29 mouse cellular contexts compared by ENCODE assay signal in genomic region chr1:99299139-99299538, GRCm38 (mm10).
DNase-seq lines count a peak whose midpoint lies in the region; ATAC-seq and TF ChIP-seq lines count a peak whose summit lies in the region.
"Had no signal": no experiment of that assay in that cellular context is flagged by ENCODE, and none has a peak within 500 bp of the region (broad histone marks: within the 10 kb centered on the region; RNA-seq: fewer than 3 reads in every experiment).

No protein-coding gene starts in this region.

- WGBS in hindbrain, embryonic 11.5 days, result 67% methylated on average over 2 of the region's 2 CpGs
- 72% methylated on average over 2 of the region's 2 CpGs for WGBS in hindbrain, postnatal 0 days
- WGBS in hindbrain, embryonic 14.5 days, result 58% methylated on average over 2 of the region's 2 CpGs
- WGBS in hindbrain, embryonic 16.5 days, result 75% methylated on average over 2 of the region's 2 CpGs
- whole genome bisulfite sequencing in midbrain, embryonic 12.5 days, result 74% methylated on average over 2 of the region's 2 CpGs
- WGBS in midbrain, embryonic 15.5 days, result 75% methylated on average over 2 of the region's 2 CpGs
- WGBS in neural tube, embryonic 12.5 days, result 79% methylated on average over 2 of the region's 2 CpGs
- WGBS in neural tube, embryonic 15.5 days, result 69% methylated on average over 2 of the region's 2 CpGs

- peak; percentile 67 for ATAC-seq in hindbrain, embryonic 11.5 days (ENCODE audit: low FRiP score)
- no peak for ATAC-seq in hindbrain, postnatal 0 days
- peak; percentile 37; the same call in 1 of the 2 replicates for ATAC-seq in hindbrain, embryonic 14.5 days (ENCODE audit: low FRiP score)
- ATAC-seq in hindbrain, embryonic 16.5 days, result no peak
- ATAC-seq in midbrain, embryonic 12.5 days (ENCODE audit: low FRiP score, low read depth), result peak; percentile 60; the same call in 1 of the 2 replicates
- no peak for ATAC-seq in midbrain, embryonic 15.5 days (replicated peaks)
- ATAC-seq in neural tube, embryonic 12.5 days (ENCODE audit: low FRiP score, low read depth), result peak; percentile 41; the same call in 1 of the 2 replicates
- no peak for ATAC-seq in neural tube, embryonic 15.5 days (ENCODE audit: low FRiP score)
- ATAC-seq: activated CD4-positive, CD25-positive, alpha-beta regulatory T cell, adult 4 months; CD4-positive, CD25-positive, alpha-beta regulatory T cell, adult 4 months; forebrain, embryonic 13.5 days; forebrain, embryonic 15.5 days; Patski had no signal

- H3K9me3 ChIP-seq in hindbrain, embryonic 11.5 days (ENCODE audit: control insufficient read depth, low read length), result no peaks in the 10 kb centered on the region
- H3K9me3 ChIP-seq in hindbrain, postnatal 0 days (ENCODE audit: low read length), result no peaks in the 10 kb centered on the region
- H3K9me3 ChIP-seq in hindbrain, embryonic 14.5 days (ENCODE audit: control insufficient read depth, low read length), result no peaks in the 10 kb centered on the region
- H3K9me3 ChIP-seq in hindbrain, embryonic 16.5 days (ENCODE audit: control insufficient read depth, low read length), result no peaks in the 10 kb centered on the region
- no peaks in the 10 kb centered on the region for H3K9me3 ChIP-seq in midbrain, embryonic 12.5 days
- no peaks in the 10 kb centered on the region for H3K9me3 ChIP-seq in midbrain, embryonic 15.5 days
- H3K9me3 ChIP-seq in neural tube, embryonic 12.5 days, result no peaks in the 10 kb centered on the region
- H3K9me3 ChIP-seq in neural tube, embryonic 15.5 days (replicated peaks), result no peaks in the 10 kb centered on the region
- H3K9me3 ChIP-seq: embryonic facial prominence, embryonic 13.5 days; embryonic facial prominence, embryonic 15.5 days; forebrain, embryonic 13.5 days; forebrain, embryonic 15.5 days; G1E had no signal

- no peak overlapping the region for H3K4me2 ChIP-seq in hindbrain, embryonic 11.5 days (replicated peaks; ENCODE audit: low read depth, low read length)
- H3K4me2 ChIP-seq in hindbrain, postnatal 0 days (ENCODE audit: low read depth, low read length), result no peak overlapping the region
- H3K4me2 ChIP-seq in hindbrain, embryonic 14.5 days (replicated peaks), result no peak overlapping the region
- no peak overlapping the region for H3K4me2 ChIP-seq in hindbrain, embryonic 16.5 days (ENCODE audit: low read length)
- no peak overlapping the region for H3K4me2 ChIP-seq in midbrain, embryonic 12.5 days (replicated peaks)
- H3K4me2 ChIP-seq in midbrain, embryonic 15.5 days, result no peak overlapping the region
- no peak overlapping the region for H3K4me2 ChIP-seq in neural tube, embryonic 12.5 days (replicated peaks)
- no peak overlapping the region for H3K4me2 ChIP-seq in neural tube, embryonic 15.5 days
- H3K4me2 ChIP-seq: embryonic facial prominence, embryonic 13.5 days; embryonic facial prominence, embryonic 15.5 days; forebrain, embryonic 13.5 days; forebrain, embryonic 15.5 days had no signal

- H3K9ac ChIP-seq in hindbrain, embryonic 11.5 days (ENCODE audit: low read depth, low read length), result no peak overlapping the region
- H3K9ac ChIP-seq in hindbrain, postnatal 0 days (replicated peaks; ENCODE audit: low read length), result no peak overlapping the region
- no peak overlapping the region for H3K9ac ChIP-seq in hindbrain, embryonic 14.5 days
- no peak overlapping the region for H3K9ac ChIP-seq in hindbrain, embryonic 16.5 days (ENCODE audit: low read depth, low read length)
- H3K9ac ChIP-seq in midbrain, embryonic 12.5 days (replicated peaks), result no peak overlapping the region
- H3K9ac ChIP-seq in midbrain, embryonic 15.5 days, result no peak overlapping the region
- H3K9ac ChIP-seq in neural tube, embryonic 12.5 days, result no peak overlapping the region
- no peak overlapping the region for H3K9ac ChIP-seq in neural tube, embryonic 15.5 days (replicated peaks)
- H3K9ac ChIP-seq: embryonic facial prominence, embryonic 13.5 days; embryonic facial prominence, embryonic 15.5 days; forebrain, embryonic 13.5 days; forebrain, embryonic 15.5 days had no signal

- no peak for TF ChIP-seq CTCF in hindbrain, postnatal 0 days (IDR thresholded peaks at IDR 0.05; ENCODE audit: low read depth)

- no peaks in the 10 kb centered on the region for H3K36me3 ChIP-seq in hindbrain, embryonic 11.5 days (ENCODE audit: control insufficient read depth, insufficient read depth, low read length)
- H3K36me3 ChIP-seq in hindbrain, postnatal 0 days (ENCODE audit: insufficient read depth, low read length), result no peaks in the 10 kb centered on the region
- H3K36me3 ChIP-seq in hindbrain, embryonic 14.5 days (replicated peaks; ENCODE audit: control insufficient read depth, insufficient read depth), result no peaks in the 10 kb centered on the region
- H3K36me3 ChIP-seq in hindbrain, embryonic 16.5 days (ENCODE audit: control insufficient read depth, insufficient read depth, low read length), result no peaks in the 10 kb centered on the region
- H3K36me3 ChIP-seq in midbrain, embryonic 12.5 days, result no peaks in the 10 kb centered on the region
- H3K36me3 ChIP-seq in midbrain, embryonic 15.5 days (replicated peaks), result no peaks in the 10 kb centered on the region
- H3K36me3 ChIP-seq in neural tube, embryonic 12.5 days, result no peaks in the 10 kb centered on the region
- no peaks in the 10 kb centered on the region for H3K36me3 ChIP-seq in neural tube, embryonic 15.5 days
- H3K36me3 ChIP-seq: embryonic facial prominence, embryonic 13.5 days; embryonic facial prominence, embryonic 15.5 days; forebrain, embryonic 15.5 days; G1E had no signal

- DNase-seq in hindbrain, embryonic 11.5 days (ENCODE audit: low spot score), result peak; percentile 2
- DNase-seq in hindbrain, postnatal 0 days (ENCODE audit: low spot score), result no peak
- DNase-seq in hindbrain, embryonic 14.5 days (ENCODE audit: low spot score), result no peak
- DNase-seq: adrenal gland, adult 8-10 months; adrenal gland, postnatal 14 days; adrenal gland, postnatal 36 days; B cell, adult 2 months; cerebellum, adult 11 months; cerebellum, adult 18-20 months; cerebellum, adult 8-10 months; cerebellum, adult 9-11 months; cerebellum, postnatal 14 days; cerebellum, postnatal 36 days; embryo, embryonic 11 days had no signal

- H3K27ac ChIP-seq in hindbrain, embryonic 11.5 days (ENCODE audit: low read depth, low read length), result no peak overlapping the region
- no peak overlapping the region for H3K27ac ChIP-seq in hindbrain, postnatal 0 days
- no peak overlapping the region for H3K27ac ChIP-seq in hindbrain, embryonic 14.5 days
- no peak overlapping the region for H3K27ac ChIP-seq in hindbrain, embryonic 16.5 days (ENCODE audit: low read depth, low read length)
- no peak overlapping the region for H3K27ac ChIP-seq in midbrain, embryonic 12.5 days (replicated peaks)
- no peak overlapping the region for H3K27ac ChIP-seq in midbrain, embryonic 15.5 days
- H3K27ac ChIP-seq in neural tube, embryonic 12.5 days, result no peak overlapping the region
- no peak overlapping the region for H3K27ac ChIP-seq in neural tube, embryonic 15.5 days (replicated peaks)
- H3K27ac ChIP-seq: embryonic facial prominence, embryonic 13.5 days; embryonic facial prominence, embryonic 15.5 days; forebrain, embryonic 13.5 days; forebrain, embryonic 15.5 days had no signal

- H3K27me3 ChIP-seq in hindbrain, embryonic 11.5 days (ENCODE audit: control insufficient read depth, insufficient read depth, low read length), result no peaks in the 10 kb centered on the region
- H3K27me3 ChIP-seq in hindbrain, postnatal 0 days (ENCODE audit: insufficient read depth, low read length), result no peaks in the 10 kb centered on the region
- no peaks in the 10 kb centered on the region for H3K27me3 ChIP-seq in hindbrain, embryonic 14.5 days (ENCODE audit: control insufficient read depth, insufficient read depth, low read length)
- H3K27me3 ChIP-seq in hindbrain, embryonic 16.5 days (replicated peaks; ENCODE audit: control insufficient read depth, insufficient read depth, low read length), result no peaks in the 10 kb centered on the region
- H3K27me3 ChIP-seq in midbrain, embryonic 12.5 days, result no peaks in the 10 kb centered on the region
- H3K27me3 ChIP-seq in midbrain, embryonic 15.5 days (replicated peaks), result no peaks in the 10 kb centered on the region
- H3K27me3 ChIP-seq in neural tube, embryonic 12.5 days (replicated peaks), result no peaks in the 10 kb centered on the region
- H3K27me3 ChIP-seq in neural tube, embryonic 15.5 days (replicated peaks), result no peaks in the 10 kb centered on the region
- H3K27me3 ChIP-seq: CH12.LX; embryonic facial prominence, embryonic 13.5 days; embryonic facial prominence, embryonic 15.5 days; forebrain, embryonic 13.5 days; forebrain, embryonic 15.5 days; Patski had no signal

- no peaks in the 10 kb centered on the region for H3K4me1 ChIP-seq in hindbrain, embryonic 11.5 days (replicated peaks; ENCODE audit: control insufficient read depth, insufficient read depth, low read length)
- H3K4me1 ChIP-seq in hindbrain, postnatal 0 days (ENCODE audit: insufficient read depth, low read length), result no peaks in the 10 kb centered on the region
- H3K4me1 ChIP-seq in hindbrain, embryonic 14.5 days (replicated peaks; ENCODE audit: control insufficient read depth, insufficient read depth, low read length), result no peaks in the 10 kb centered on the region
- H3K4me1 ChIP-seq in hindbrain, embryonic 16.5 days (ENCODE audit: control insufficient read depth, insufficient read depth, low read depth, low read length), result no peaks in the 10 kb centered on the region
- H3K4me1 ChIP-seq in midbrain, embryonic 12.5 days, result no peaks in the 10 kb centered on the region
- H3K4me1 ChIP-seq in midbrain, embryonic 15.5 days, result no peaks in the 10 kb centered on the region
- H3K4me1 ChIP-seq in neural tube, embryonic 12.5 days, result no peaks in the 10 kb centered on the region
- H3K4me1 ChIP-seq in neural tube, embryonic 15.5 days, result no peaks in the 10 kb centered on the region
- H3K4me1 ChIP-seq: embryonic facial prominence, embryonic 13.5 days; embryonic facial prominence, embryonic 15.5 days; forebrain, embryonic 13.5 days; forebrain, embryonic 15.5 days had no signal

- no peak overlapping the region for H3K4me3 ChIP-seq in hindbrain, embryonic 11.5 days (ENCODE audit: low read depth, low read length)
- no peak overlapping the region for H3K4me3 ChIP-seq in hindbrain, postnatal 0 days (ENCODE audit: low read length)
- H3K4me3 ChIP-seq in hindbrain, embryonic 14.5 days (replicated peaks; ENCODE audit: low read length), result no peak overlapping the region
- H3K4me3 ChIP-seq in hindbrain, embryonic 16.5 days (ENCODE audit: low read length), result no peak overlapping the region
- H3K4me3 ChIP-seq in midbrain, embryonic 12.5 days, result no peak overlapping the region
- H3K4me3 ChIP-seq in midbrain, embryonic 15.5 days, result no peak overlapping the region
- no peak overlapping the region for H3K4me3 ChIP-seq in neural tube, embryonic 12.5 days
- H3K4me3 ChIP-seq in neural tube, embryonic 15.5 days (replicated peaks), result no peak overlapping the region
- H3K4me3 ChIP-seq: embryonic facial prominence, embryonic 13.5 days; embryonic facial prominence, embryonic 15.5 days; erythroblast, embryonic 14.5 days; forebrain, embryonic 13.5 days; forebrain, embryonic 15.5 days had no signal

Comparison
In these comparisons a context has a peak if more than half of its experiments do, and no peak if none do; other contexts are left out.
1. ATAC-seq: peak in hindbrain, embryonic 11.5 days (single experiment), hindbrain, embryonic 14.5 days (single experiment), midbrain, embryonic 12.5 days (single experiment) and neural tube, embryonic 12.5 days (single experiment); none in hindbrain, postnatal 0 days (single experiment), hindbrain, embryonic 16.5 days (single experiment), midbrain, embryonic 15.5 days (single experiment) and neural tube, embryonic 15.5 days (single experiment).